Mouse (Mus musculus) testis, adult 2 months (tissue): ENCODE data around the gene Gnai2.

Experiments
- CTCF ChIP-seq: fragments of 200-500 bp; IDR thresholded peaks from 2 replicates; pipeline ENCODE4 v1.5.1; 2012; ENCODE audit warnings: low read depth, mild to moderate bottlenecking, inconsistent platforms, low read length, moderate library complexity; ENCODE audit not compliant: control insufficient read depth, insufficient read depth, insufficient replicate concordance
- POLR2A ChIP-seq: fragments of 200-500 bp; IDR thresholded peaks from 2 replicates; pipeline ENCODE4 v1.6.1; 2012; ENCODE audit warnings: low read depth, mild to moderate bottlenecking, inconsistent platforms, low read length, moderate library complexity; ENCODE audit not compliant: control insufficient read depth

GRCm38 (mm10) chr9:107572327-107572662 is 62.9 kb downstream of the Gnai2 start:
- TF ChIP-seq CTCF (no peak), POLR2A (no peak)
